Mouse (Mus musculus) heart, adult 2 months (tissue): ENCODE measurements around the gene Angel2.

Source experiments
- CTCF ChIP-seq: fragments of 200-600 bp; IDR thresholded peaks from 2 replicates; pipeline ENCODE4 v1.8.1; 2022; ENCODE audit warnings: antibody characterized with exemption, mild to moderate bottlenecking, moderate library complexity
- EP300 ChIP-seq: fragments of 200-500 bp; IDR thresholded peaks from 2 replicates; pipeline ENCODE4 v1.6.1; 2011; ENCODE audit warnings: low read depth, low read length, control low read depth; ENCODE audit not compliant: insufficient read depth

- TF ChIP-seq CTCF (no peak), EP300 (no peak)
Measured at GRCm38 (mm10) chr1:190886014-190886413, 38.9 kb upstream of the Angel2 start.
